Mouse (Mus musculus) central nervous system, embryonic 14 days (tissue): ENCODE measurements around the gene Supt3. TPM values are rescaled to one million over a fixed set of nuclear protein-coding genes. Genes with fewer than 3 reads are reported as not detected.

Source experiments
- polyA plus RNA-seq: library from polyadenylated mRNA; depleted of rRNA; stranded (reverse); fragments of >200 nt; gene quantifications from 2 replicates; pipeline ENCODE4 v1.2.3, GENCODE M21; 2012; rRNA removed

The Supt3 gene
- 9.1 and 10.3 TPM in 2 replicates for polyA plus RNA-seq

GRCm38 (mm10) chr17:44776738-44777270, at the start of gene Supt3:
Supt3 (plus strand) TSS chr17:44777152.

GRCm38 (mm10) chr17:44814508-44815175, 37.7 kb downstream of the Supt3 start, which contains the start of gene Runx2:
Runx2 (minus strand) TSS chr17:44814797.

Other genes with a start within 250 kb of the Supt3 start
- 2.4 and 9.2 TPM in 2 replicates for gene Runx2, start 37.6 kb downstream of the Supt3 start, polyA plus RNA-seq